Mouse (Mus musculus) stomach, postnatal 0 days (tissue): ENCODE results near the gene Tnfrsf1b.

ENCODE experiments used
- CTCF ChIP-seq: IDR thresholded peaks from 2 replicates; pipeline ENCODE4 v1.5.1; 2016; ENCODE audit warnings: antibody characterized with exemption, low read depth, mild to moderate bottlenecking, moderate library complexity
- EP300 ChIP-seq: optimal IDR thresholded peaks from 2 replicates; pipeline ENCODE3; 2016; ENCODE audit warnings: antibody characterized with exemption

- TF ChIP-seq EP300, result no peak
- TF ChIP-seq CTCF, result no peak
These were observed 10.6 kb downstream of the Tnfrsf1b start for GRCm38 (mm10) chr4:145236027-145236426.
